Mouse (Mus musculus): Measurements from ENCODE around the gene Nav2.

GRCm38 (mm10) chr7:49276163-49276562, 367.6 kb downstream of the Nav2 start:
- no peak for TF ChIP-seq FLI1 (IDR thresholded peaks at IDR 0.05; ENCODE audit: low read length)
- no peak for TF ChIP-seq GATA1 (IDR thresholded peaks at IDR 0.05; ENCODE audit: borderline replicate concordance, low read length)
